Mouse (Mus musculus): ENCODE measurements around the gene Vmn1r126. TPM values are rescaled to one million over a fixed set of nuclear protein-coding genes. Genes with fewer than 3 reads are reported as not detected.
"Not testable (repeated sequence)": the region's sequence is repeated elsewhere in the genome, so short reads cannot be mapped to it uniquely, and the experiment has no call there.

The Vmn1r126 gene
- not detected in 2 replicates for polyA plus RNA-seq (2012; ENCODE audit: insufficient read depth, insufficient read length, low replicate concordance, missing spikeins)

- not testable (repeated sequence) for H3K4me1 ChIP-seq (ENCODE audit: control insufficient read depth, insufficient read depth, low read length); H3K27ac ChIP-seq (ENCODE audit: insufficient read depth, low read depth, low read length); H3K4me3 ChIP-seq (ENCODE audit: insufficient read depth, low read depth, low read length)
- no CpG with 5 or more reads among the region's 5 CpGs for WGBS
Observed at GRCm38 (mm10) chr7:21301367-21301766, at the start of gene Vmn1r126. TSS of gene Vmn1r126 (minus strand) at chr7:21301467.

DNA sequence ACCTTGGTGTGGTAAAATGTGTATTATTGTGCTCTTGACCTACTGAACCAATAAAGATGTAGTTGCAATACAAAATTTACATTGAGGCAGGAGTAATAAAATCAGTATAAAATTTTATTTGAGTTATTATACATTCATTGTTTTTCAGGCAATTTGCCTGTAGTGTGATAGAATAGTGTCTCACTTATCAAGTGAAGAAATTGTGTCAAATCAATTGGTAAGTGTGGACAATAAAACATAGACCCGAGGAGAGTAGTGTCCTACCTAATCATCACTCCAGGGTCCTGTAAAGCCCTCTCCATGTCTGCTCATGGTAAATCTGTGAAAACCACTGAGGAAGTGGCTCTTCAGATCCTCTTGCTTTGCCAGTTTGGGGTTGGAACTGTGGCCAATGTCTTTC, 47.8 kb upstream of the Vmn1r126 start, which contains the start of gene Vmn1r128:
Gene Vmn1r128, plus strand, starts transcription at position 301 of the 400 bp plus-strand sequence.
- WGBS, result 69% methylated on average over 1 of the region's 1 CpGs
- not testable (repeated sequence) for H3K4me1 ChIP-seq (ENCODE audit: control insufficient read depth, insufficient read depth, low read length); H3K27ac ChIP-seq (ENCODE audit: insufficient read depth, low read depth, low read length); H3K4me3 ChIP-seq (ENCODE audit: insufficient read depth, low read depth, low read length)

DNA sequence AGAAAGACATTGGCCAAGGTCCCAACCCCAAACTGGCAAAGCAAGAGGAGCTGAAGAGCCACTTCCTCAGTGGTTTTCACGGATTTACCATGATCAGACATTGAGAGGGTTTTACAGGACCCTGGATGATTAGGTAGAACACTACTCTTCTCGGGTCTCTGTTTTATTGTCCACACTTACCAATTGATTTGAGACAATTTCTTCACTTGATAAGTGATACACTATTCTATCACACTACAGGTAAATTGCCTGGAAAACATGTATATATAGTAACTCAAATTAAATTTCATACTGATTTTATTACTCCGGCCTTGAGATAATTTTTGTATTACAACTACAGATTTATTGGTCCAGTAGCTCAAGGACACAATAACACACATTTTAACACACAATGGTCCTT, 18.5 kb upstream of the Vmn1r126 start, which contains the start of gene Vmn1r127:
Gene Vmn1r127, minus strand, starts transcription at position 101 of the 400 bp plus-strand sequence.
- not testable (repeated sequence) for H3K4me1 ChIP-seq (ENCODE audit: control insufficient read depth, insufficient read depth, low read length); H3K4me3 ChIP-seq (ENCODE audit: insufficient read depth, low read depth, low read length); H3K27ac ChIP-seq (ENCODE audit: insufficient read depth, low read depth, low read length)
- WGBS, result no CpG with 5 or more reads among the region's 3 CpGs

- H3K4me3 ChIP-seq (ENCODE audit: insufficient read depth, low read depth, low read length); H3K4me1 ChIP-seq (ENCODE audit: control insufficient read depth, insufficient read depth, low read length); H3K27ac ChIP-seq (ENCODE audit: insufficient read depth, low read depth, low read length): not testable (repeated sequence)
- WGBS, result 61% methylated on average over 3 of the region's 3 CpGs
Observed at GRCm38 (mm10) chr7:21271879-21272278, 29.4 kb downstream of the Vmn1r126 start, which contains the start of gene Vmn1r125. TSS of gene Vmn1r125 (plus strand) at chr7:21272179.

GRCm38 (mm10) chr7:21260517-21260916, 40.8 kb downstream of the Vmn1r126 start, which contains the start of gene Vmn1r124:
TSS of gene Vmn1r124 (minus strand) at chr7:21260617.
- H3K27ac ChIP-seq (ENCODE audit: insufficient read depth, low read depth, low read length); H3K4me3 ChIP-seq (ENCODE audit: insufficient read depth, low read depth, low read length); H3K4me1 ChIP-seq (ENCODE audit: control insufficient read depth, insufficient read depth, low read length): not testable (repeated sequence)
- WGBS, result 70% methylated on average over 4 of the region's 4 CpGs

Other genes starting within 250 kb of the Vmn1r126 start
- gene Vmn1r120, start 247.7 kb downstream of the Vmn1r126 start, polyA plus RNA-seq (2012; ENCODE audit: insufficient read depth, insufficient read length, low replicate concordance, missing spikeins), result not detected in 2 replicates
- gene Vmn1r121, start 203.0 kb downstream of the Vmn1r126 start, polyA plus RNA-seq (2012; ENCODE audit: insufficient read depth, insufficient read length, low replicate concordance, missing spikeins), result not detected in 2 replicates
- gene Vmn1r122, start 167.3 kb downstream of the Vmn1r126 start, polyA plus RNA-seq (2012; ENCODE audit: insufficient read depth, insufficient read length, low replicate concordance, missing spikeins), result not detected in 2 replicates
- gene Vmn1r123, start 139.3 kb downstream of the Vmn1r126 start, polyA plus RNA-seq (2012; ENCODE audit: insufficient read depth, insufficient read length, low replicate concordance, missing spikeins), result not detected in 2 replicates
- gene Gm5157, start 111.0 kb downstream of the Vmn1r126 start, polyA plus RNA-seq (2012; ENCODE audit: insufficient read depth, insufficient read length, low replicate concordance, missing spikeins), result not detected in 2 replicates
- gene Vmn1r124, start 40.9 kb downstream of the Vmn1r126 start, polyA plus RNA-seq (2012; ENCODE audit: insufficient read depth, insufficient read length, low replicate concordance, missing spikeins), result not detected in 2 replicates
- gene Vmn1r125, start 29.3 kb downstream of the Vmn1r126 start, polyA plus RNA-seq (2012; ENCODE audit: insufficient read depth, insufficient read length, low replicate concordance, missing spikeins), result not detected in 2 replicates
- gene Vmn1r127, start 18.4 kb upstream of the Vmn1r126 start, polyA plus RNA-seq (2012; ENCODE audit: insufficient read depth, insufficient read length, low replicate concordance, missing spikeins), result not detected in 2 replicates
- not detected in 2 replicates for gene Vmn1r128, start 47.9 kb upstream of the Vmn1r126 start, polyA plus RNA-seq (2012; ENCODE audit: insufficient read depth, insufficient read length, low replicate concordance, missing spikeins)
- gene Vmn1r129, start 59.8 kb upstream of the Vmn1r126 start, polyA plus RNA-seq (2012; ENCODE audit: insufficient read depth, insufficient read length, low replicate concordance, missing spikeins), result not detected in 2 replicates
- gene Gm6882, start 131.3 kb upstream of the Vmn1r126 start, polyA plus RNA-seq (2012; ENCODE audit: insufficient read depth, insufficient read length, low replicate concordance, missing spikeins), result not detected in 2 replicates
- not detected in 2 replicates for gene Vmn1r130, start 210.3 kb upstream of the Vmn1r126 start, polyA plus RNA-seq (2012; ENCODE audit: insufficient read depth, insufficient read length, low replicate concordance, missing spikeins)
- not detected in 2 replicates for gene Vmn1r131, start 244.6 kb upstream of the Vmn1r126 start, polyA plus RNA-seq (2012; ENCODE audit: insufficient read depth, insufficient read length, low replicate concordance, missing spikeins)

Data from olfactory bulb, adult 2 months (tissue).